Mouse (Mus musculus) neutrophil, adult 59 days (primary cell): ENCODE results near the gene Usb1. TPM values are rescaled to one million over a fixed set of nuclear protein-coding genes. Genes with fewer than 3 reads are reported as not detected.

ENCODE experiments used
- total RNA-seq, 2 experiments: library from RNA; stranded (reverse); gene quantifications; 1 replicate in 1 of 2; 2 replicates in 1 of 2; pipeline ENCODE4 v1.2.4; 2023

Usb1 gene
- total RNA-seq: 10 to 100 TPM; 40.8 to 43.2 TPM

DNA sequence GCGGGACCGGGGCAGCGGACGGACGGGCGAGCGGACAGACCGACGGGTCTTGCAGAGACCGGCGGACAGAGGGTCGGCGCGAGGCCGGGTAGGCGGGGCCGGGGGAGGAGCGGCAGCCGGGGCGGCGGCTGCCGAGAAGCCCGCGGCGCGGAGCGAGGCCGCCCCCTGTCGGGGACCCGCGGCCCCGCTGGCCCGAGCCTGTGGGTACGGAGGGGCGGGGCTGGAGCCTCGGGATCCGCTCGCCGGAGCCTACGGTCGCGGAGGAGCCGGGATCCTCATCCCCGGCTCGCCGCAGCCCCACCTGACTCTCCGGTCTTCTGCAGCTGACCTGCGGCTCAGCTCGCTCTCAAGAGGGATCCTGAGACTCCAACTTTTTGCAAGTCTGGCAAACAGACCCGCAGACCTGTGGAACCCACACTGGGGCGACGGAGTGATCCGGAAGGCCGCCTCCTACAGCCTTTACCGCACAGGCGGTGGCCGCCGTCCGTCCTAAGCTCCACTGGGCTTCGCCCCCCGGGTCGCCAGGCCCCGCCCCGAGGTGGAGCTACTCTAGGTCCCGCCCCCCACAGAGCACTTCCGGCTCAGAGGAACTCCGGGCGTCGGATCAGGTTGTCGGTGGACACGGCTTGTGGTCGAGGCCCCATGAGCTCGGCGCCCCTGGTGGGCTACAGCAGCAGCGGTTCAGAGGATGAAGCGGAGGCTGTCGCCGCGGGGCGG lies at the start of gene Usb1, which contains the start of gene Zfp319:
TSS of gene Usb1 (plus strand) at position 565 of the 717 bp plus-strand sequence.
TSS of gene Zfp319 (minus strand) at position 231 of the 717 bp plus-strand sequence.

DNA sequence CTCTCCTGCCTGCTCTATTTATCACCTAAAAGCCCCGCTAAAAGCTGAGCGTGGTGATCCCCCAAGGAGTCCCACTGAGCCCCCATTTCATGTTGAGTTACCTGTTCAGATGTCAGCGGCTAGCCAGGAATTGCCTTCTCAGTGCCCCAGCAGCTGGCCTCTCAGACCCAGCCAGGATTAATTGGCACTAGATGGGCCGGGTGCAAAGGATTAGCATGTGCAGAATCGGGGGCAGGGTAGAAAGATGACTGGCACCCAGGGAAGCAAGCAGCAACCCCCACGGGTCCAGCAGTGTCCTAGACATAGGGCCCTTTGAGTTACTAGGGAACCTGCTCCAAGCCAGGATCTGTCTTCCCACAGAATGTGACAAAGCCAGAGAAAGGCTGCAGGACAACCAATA lies 25.7 kb upstream of the Usb1 start, which contains the start of gene Cngb1:
TSS of gene Cngb1 (minus strand) at position 155 of the 400 bp plus-strand sequence.

GRCm38 (mm10) chr8:95310342-95310970 lies 21.6 kb upstream of the Usb1 start, which contains the start of gene Tepp:
Gene Tepp, plus strand, starts transcription at chr8:95310566.

DNA sequence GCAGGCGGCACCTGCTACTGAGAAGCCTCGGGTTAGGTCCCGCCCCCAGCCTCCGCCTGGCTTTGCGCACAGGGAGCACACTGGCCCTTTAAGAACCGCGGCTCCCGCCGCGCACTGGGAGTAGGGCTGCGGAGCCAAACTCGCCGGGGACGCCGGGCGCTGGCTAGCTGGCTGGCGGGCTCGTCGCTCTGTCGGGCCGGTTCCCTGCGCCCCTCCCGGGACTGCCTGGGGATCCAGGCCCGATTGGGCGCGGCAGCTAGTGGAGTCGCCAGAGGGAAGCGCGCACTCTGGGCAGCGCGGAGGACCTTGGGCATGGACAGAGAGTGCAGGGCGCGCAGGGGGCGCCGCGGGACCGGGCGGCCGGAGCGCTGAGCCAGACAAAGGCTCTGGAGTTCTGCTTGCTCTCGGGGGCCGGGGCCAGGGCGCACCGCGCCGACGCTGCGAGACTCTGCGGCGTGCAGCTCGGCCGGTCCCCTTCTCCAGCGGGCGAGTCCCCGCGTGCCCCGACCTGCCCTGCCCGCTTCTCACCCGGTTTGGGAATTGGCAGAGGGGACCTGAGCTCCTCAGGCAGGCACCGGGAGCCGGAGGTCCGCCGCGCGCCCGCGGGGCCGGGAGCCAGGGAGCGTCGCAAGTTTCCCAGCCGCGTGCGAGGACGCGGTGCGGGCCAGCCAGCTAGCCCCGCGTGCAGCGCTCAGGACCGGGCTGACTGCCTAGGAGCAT lies 20.2 kb downstream of the Usb1 start, which contains the start of gene Mmp15:
TSS of gene Mmp15 (plus strand) at position 118 of the 720 bp plus-strand sequence.

Other genes with a start within 250 kb of the Usb1 start
- 10 to 100 TPM; 18.5 to 25.9 TPM for gene Kifc3, start 129.5 kb upstream of the Usb1 start, total RNA-seq
- 1 to 10 TPM in 1 of 2 experiments, under 1 TPM in 1; 0.88 to 1.1 TPM for gene Cngb1, start 25.7 kb upstream of the Usb1 start, total RNA-seq
- not detected for gene Tepp, start 21.7 kb upstream of the Usb1 start, total RNA-seq
- gene Zfp319, start 334 bp upstream of the Usb1 start, total RNA-seq: 10 to 100 TPM; 10.7 to 12.8 TPM
- gene Mmp15, start 20.0 kb downstream of the Usb1 start, total RNA-seq: under 1 TPM in 1 of 2 experiments, not detected in 1; 0.11 TPM
- gene Cfap20, start 102.6 kb downstream of the Usb1 start, total RNA-seq: 10 to 100 TPM; 35.1 to 43.0 TPM
- 10 to 100 TPM; 38.4 to 50.9 TPM for gene Csnk2a2, start 157.8 kb downstream of the Usb1 start, total RNA-seq
- gene Ccdc113, start 201.8 kb downstream of the Usb1 start, total RNA-seq: not detected
- gene Prss54, start 244.1 kb downstream of the Usb1 start, total RNA-seq: not detected